Mouse (Mus musculus) adrenal gland, postnatal 0 days (tissue): ENCODE measurements around the gene Ppil1. TPM values are rescaled to one million over a fixed set of nuclear protein-coding genes. Genes with fewer than 3 reads are reported as not detected.

Experiments
- polyA plus RNA-seq: library from polyadenylated mRNA; unstranded; fragments of >200 nt; fragmentation: Nextera tagmentation; extraction: Ambion mirVana; gene quantifications from 2 replicates; pipeline ENCODE4 v1.2.1, GENCODE M21; 2015

Ppil1 gene
- polyA plus RNA-seq: 50.0 and 53.7 TPM in 2 replicates

DNA sequence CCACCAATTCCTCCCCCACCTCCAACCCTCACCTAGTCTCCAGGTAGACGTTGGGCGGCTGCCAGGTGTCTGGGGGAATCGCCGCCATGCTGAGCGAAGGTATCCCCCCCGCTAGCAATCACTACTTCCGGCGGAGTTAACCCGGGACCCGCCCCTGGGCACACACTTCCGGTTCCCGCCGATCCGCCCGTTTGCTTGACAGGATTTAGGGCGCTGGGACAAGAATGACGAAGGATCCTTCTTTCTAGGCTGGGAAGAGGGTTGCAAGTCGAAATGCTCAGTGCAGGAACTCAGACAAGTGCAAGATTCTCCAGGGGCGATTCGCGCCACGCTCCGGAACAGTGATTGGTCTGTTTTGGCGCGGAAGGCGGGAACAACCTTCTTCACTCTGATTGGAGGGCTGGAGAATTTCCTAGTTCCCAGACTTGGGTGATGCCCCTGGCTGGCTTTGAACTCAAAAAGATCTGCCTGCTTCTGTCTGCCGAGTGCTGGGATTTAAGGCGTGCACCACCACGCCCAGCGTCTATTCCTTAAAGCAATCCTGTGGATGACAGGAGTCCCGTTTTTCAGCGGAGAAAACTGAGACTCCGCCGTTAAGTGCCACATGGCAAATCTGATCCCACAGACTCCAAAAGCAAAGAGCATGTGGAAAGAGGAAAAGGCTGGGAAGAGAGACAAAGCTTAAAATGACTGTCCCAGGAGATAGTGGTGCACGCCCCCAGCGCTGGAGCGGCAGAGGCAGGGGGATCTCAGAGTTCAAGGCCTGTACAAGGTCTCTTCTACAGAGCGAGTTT lies at the start of gene Ppil1:
Gene Ppil1, minus strand, starts transcription at position 347 of the 794 bp plus-strand sequence.

DNA sequence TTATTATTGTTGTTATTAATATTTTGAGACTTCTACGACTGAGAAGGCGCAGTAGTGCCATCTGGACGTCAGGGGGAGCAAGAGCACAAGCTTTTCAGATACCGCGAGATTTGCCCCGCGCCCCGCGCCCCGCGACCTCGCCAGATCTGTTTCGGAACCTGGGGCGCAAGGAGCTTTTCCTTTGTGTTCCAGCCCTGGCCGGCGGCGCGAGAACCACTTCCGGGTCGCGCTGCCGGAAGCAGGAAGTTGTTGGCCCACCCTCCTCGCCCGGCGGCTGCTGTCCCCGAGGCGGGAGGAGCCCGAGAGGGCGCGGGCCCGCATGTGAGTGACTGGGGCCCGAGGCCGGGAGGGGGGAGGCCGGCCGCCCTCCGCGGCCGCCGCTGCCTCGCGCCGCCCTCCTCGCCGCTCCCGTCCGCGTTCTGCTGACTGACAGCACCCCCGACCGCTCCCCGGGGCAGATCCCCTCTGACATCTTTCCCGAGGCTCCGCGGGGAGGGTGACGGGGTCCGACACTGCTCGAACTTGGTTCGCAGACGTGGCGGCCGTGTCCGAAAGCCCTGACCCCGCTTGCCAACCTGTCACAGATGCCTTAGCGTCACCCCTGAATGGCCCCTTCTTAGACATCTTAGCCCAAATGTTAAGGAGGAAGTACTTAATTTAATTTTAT lies 4.8 kb upstream of the Ppil1 start, which contains the start of gene BC004004:
Gene BC004004, plus strand, starts transcription at position 107 of the 667 bp plus-strand sequence.

DNA sequence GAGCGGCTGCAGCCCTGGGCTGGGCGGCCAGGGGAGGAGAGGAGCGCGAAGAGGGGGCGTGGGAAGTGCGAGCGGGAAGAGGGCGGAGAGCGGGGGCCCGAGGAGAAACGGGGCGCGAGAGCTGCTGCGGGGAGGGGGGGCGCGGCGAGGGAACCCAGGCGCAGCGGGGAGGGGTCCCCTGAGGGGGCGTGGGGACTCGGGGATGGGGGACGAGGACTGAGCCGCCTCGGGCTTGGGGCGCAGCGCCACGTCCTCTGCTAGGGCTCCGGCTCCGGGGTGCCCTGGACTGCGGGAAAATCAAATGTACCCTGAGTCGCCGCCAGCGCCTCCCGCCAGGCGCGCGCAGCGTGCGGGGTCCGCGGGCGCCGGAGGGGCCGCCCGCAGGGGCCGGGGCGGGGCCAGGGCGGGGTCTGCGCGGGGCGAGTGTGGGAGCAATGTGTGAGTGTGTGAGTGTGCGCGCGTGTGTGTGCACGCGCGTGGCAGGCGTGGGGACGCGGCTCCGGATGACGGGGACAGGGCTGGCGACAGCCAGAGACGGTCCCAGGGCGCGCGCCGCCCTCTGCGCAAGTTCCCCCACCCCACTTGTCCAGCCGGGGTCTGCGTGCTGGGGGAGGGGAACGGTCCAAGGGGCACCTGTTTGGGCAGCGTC lies 26.1 kb downstream of the Ppil1 start, which contains the start of gene Cpne5:
Gene Cpne5, minus strand, starts transcription at position 396 of the 649 bp plus-strand sequence.

Other genes with a start within 250 kb of the Ppil1 start
- gene Srsf3, start 231.6 kb downstream of the Ppil1 start, polyA plus RNA-seq: 299 and 319 TPM in 2 replicates
- gene Cdkn1a, start 173.2 kb downstream of the Ppil1 start, polyA plus RNA-seq: 44.8 and 45.2 TPM in 2 replicates
- 0.81 and 1.2 TPM in 2 replicates for gene Rab44, start 150.0 kb downstream of the Ppil1 start, polyA plus RNA-seq
- gene Cpne5, start 26.0 kb downstream of the Ppil1 start, polyA plus RNA-seq: 4.4 and 8.7 TPM in 2 replicates
- 119 and 127 TPM in 2 replicates for gene BC004004, start 4.6 kb upstream of the Ppil1 start, polyA plus RNA-seq
- gene Pi16, start 53.5 kb upstream of the Ppil1 start, polyA plus RNA-seq: 21.3 and 23.0 TPM in 2 replicates
- gene Mtch1, start 83.7 kb upstream of the Ppil1 start, polyA plus RNA-seq: 224 and 250 TPM in 2 replicates
- 3.0 and 6.9 TPM in 2 replicates for gene Fgd2, start 96.7 kb upstream of the Ppil1 start, polyA plus RNA-seq
- 10.4 and 18.6 TPM in 2 replicates for gene Pim1, start 226.6 kb upstream of the Ppil1 start, polyA plus RNA-seq